Mouse (Mus musculus): Measurements from ENCODE around the gene Tjp2.
A peak's percentile ranks its signal among the peaks of the same experiment; 100 is the strongest.

Tjp2 gene

DNA sequence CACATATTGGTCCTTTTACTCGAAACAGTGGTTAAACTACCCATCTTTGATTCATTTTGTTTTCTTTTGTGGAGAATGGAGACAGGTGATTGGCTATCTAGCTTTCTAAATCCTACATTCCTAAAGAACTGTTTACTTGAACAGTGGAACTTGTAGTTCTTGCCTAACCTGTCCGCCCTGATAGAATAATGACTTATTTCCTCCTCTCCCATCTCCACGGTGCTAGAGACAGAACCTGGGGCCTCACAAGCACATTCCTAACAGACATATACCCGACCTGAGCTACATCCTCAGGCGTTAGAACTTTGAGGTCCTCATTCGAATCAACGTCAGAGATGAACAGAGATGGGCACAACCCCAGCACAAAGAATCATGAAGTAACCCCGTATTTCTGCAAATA lies 44.4 kb downstream of the Tjp2 start:
- no peak for DNase-seq (ENCODE audit: low spot score)

DNA sequence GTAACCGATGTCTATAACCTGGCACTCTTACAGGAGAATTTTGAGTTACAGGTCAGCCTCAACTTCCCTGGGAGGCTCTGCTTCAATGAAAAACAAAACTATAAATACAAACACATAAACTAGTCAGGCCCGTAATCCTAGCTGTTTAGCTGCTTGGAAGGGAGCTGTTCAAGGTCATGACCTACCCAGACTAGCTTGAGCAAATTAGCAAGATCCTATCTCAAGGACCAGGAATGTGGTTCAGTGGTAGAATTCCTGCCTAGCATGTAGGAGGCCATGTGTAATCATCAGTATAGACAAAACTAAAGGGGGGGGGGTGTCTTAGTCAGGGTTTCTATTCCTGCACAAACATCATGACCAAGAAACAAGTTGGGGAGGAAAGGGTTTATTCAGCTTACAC lies 46.7 kb downstream of the Tjp2 start:
- no peak for DNase-seq (ENCODE audit: low spot score)

DNA sequence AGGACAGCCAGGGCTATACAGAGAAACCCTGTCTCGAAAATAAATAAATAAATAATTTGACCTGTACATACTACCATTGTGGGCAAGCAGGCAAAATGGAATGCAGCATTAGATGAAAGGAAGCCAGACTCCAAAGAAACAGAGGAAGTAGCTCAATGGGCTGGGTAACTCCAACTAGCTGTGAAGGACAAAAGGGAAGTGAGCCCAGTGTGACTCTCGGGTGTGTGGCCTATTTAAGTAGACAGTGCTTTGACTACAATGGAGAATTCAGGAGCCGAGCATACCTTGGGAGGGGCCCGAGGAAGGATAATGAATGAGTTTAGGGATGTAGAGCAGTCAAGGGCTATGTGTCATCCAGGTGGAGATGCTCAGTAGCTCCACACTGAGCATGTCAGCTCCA lies 48.1 kb downstream of the Tjp2 start:
- DNase-seq (ENCODE audit: low spot score) = no peak

DNA sequence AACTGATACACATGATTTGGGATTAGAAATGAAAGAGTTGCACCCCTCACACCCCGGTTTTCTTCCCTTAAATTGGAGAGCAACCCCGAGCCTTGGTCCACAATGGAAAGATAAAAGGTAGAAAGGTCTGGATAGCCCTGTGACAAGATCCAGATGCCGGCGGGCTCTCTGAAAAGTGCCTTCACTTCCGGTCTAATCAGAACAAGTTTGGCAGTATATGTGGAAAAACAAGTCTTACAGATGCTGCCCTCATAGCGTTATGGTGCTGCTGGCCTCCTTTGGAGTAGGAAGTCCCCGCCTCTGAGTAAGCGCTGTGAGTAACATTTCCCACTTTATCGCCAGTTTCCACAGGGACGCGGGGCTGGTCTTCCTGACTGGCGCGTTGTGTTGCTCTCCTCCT lies 49.9 kb downstream of the Tjp2 start:
- DNase-seq (ENCODE audit: low spot score) = no peak

DNA sequence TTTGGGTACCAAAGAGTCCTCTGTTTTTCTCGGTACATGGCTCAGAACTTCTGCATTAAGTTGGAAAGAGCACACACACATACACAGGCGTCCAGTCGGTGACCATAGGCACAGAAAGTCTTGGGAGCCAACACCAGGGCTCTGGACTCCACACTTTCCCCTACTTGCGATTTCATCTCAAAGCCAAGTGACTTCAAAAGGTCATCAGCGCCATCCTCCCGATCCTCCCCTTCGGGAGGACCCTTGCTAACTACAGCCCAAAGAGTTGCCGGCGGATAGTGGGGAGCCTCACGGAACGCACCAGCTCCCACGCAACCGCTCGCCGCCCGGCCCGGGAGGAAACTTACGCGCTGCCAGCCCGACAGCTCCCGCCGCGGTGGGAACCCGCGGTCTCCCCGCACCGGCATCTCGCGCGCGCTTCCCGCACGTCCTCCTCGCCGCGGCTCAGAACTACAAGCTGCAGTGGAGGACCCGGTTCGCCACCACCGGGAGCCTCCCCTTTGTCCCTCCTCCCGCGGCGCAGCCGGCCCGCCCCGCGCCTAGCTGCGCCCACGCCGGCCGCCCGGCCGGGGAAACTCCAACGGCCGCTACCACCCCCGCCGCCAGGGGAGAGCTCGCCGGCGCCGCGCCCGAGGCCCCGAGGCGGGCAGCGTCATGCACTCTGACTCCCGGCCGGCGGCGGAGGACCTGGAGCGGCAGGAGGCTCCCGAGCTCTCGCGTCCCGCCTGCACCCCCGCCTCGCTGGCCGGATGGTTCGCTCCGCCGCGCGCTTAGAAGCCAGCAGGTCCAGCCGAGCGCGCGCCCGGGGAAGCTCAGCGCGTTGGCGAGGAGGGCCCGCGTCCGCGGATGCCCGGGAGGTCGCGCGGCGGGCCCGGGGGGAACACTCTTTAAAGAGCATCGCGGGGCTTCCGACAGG lies 51.0 kb downstream of the Tjp2 start:
- peak; percentile 89 for DNase-seq (ENCODE audit: low spot score)

DNA sequence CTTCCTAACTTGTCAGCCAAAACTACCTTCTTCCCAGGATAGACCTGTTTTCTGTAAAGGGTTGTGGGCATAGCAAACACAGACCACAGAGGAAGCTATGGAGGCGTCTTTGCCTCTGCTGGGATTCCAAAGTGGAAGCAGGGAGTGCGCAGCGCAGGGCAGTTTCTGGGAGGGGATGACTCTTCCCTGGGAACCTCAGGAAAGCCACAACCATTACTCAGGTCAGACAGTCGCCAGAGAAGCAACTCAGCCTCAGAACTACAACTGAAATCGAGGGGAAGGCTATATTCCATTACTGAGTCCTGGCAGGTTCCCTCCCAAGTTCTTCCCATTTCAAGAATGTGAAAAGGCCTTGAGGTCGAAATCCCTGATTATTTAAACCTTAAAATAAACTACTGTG lies 51.8 kb downstream of the Tjp2 start:
- DNase-seq (ENCODE audit: low spot score) = no peak

DNA sequence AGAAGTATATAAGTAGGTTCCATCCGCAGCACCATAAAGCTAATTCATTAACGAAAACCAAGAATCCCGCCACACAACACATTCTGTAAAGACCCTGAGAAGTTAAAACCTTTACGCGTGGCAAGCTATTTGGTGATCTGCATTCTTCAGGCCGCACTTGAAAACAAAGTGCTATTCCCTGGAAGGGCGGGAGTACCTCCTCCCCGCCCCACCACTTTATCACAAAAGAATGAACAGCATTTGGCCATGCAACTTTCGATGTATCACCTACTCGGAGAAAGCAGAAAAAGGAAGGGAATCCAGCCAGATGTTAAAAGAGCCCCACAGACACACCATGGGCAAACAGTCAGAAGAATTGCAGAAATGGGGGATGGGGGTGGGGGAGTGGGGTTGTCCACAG lies 56.3 kb downstream of the Tjp2 start:
- no peak for DNase-seq (ENCODE audit: low spot score)

DNA sequence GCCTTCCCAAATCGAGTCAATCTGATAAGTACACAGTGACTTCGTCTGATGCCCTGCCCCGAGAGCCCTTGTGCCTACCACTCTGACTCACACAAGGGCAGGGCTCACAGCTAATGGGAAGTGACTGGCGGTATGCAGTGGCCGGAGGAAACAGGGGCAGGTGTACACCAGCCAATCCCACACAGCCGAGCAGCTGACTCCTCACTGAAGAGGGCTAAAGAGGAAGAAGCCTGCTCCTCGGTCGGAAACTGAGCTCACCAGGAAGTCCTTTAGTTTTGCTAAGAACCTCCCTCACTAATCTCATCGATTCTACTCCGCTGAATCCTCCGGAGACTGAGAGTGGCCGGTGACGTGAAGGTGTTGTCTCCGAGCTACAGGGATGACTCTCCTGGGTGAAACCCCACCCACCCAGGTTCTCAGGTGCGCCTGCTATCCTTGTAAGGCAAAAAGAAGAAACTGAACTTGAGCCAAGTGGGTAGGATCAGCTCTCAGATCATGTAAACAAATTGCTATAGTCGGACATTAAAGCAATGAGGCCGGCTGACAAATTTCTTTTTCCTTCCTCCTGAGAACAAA lies 58.2 kb downstream of the Tjp2 start:
- DNase-seq (ENCODE audit: low spot score) = peak; percentile 26

DNA sequence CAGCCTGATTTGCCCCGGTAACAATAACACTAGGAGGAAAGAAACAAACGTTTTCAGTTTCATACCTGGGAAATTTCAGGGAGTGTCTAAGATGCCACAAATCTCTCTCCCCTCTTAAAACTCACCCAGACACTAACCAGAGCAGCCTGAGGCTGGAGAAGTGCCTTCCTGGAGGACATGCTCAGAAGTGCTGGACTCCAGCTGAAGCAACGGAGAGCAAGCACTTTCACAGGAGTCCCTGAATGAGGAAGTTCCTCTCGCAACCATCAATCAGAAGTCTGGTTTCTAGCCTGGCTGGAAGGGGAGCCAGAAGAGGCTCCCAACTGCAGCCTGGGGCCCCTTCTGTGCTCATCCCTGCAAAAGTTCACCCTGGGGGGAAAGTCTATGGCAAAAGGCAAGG lies 60.9 kb downstream of the Tjp2 start:
- DNase-seq (ENCODE audit: low spot score) = no peak

DNA sequence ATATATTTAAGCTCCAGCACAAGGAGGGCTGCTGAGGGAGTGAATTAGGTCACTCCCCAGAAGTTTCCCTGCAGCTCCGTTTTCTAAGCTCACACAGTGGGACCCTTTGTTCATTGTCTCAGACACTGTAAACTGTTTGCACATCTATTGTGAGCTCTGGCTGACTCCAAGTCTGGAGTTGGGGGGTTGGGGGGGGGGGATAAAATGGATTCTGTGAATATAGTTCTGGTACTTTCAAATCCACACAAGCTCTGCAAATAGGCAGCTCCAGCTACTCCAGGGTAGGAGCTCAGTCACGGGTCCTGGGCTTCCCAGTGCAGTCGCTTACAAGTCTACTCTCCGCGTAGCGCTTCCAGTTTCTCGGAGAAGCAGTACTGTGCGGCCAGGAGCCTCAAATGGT lies 64.4 kb downstream of the Tjp2 start:
- DNase-seq (ENCODE audit: low spot score) = peak; percentile 17

DNA sequence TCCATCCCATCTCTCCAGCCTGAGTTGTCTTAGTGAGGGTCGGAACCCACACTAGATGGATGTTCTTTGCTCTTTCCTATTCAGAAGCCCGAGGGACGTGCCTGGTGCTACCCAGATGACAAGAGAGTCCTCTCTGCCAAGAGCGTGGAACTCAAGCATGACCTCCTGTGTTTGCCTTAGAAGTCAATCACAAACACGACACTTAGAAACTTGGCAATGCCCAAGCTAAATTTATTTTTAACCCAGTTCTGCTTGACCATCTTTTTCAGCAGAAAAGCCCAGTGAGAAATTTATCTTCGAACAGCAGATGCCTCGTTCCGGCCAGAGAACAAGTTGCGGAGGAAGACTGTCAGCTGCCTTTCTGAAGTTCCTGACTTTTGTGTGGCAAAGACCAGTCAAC lies 65.1 kb downstream of the Tjp2 start:
- DNase-seq (ENCODE audit: low spot score) = no peak

DNA sequence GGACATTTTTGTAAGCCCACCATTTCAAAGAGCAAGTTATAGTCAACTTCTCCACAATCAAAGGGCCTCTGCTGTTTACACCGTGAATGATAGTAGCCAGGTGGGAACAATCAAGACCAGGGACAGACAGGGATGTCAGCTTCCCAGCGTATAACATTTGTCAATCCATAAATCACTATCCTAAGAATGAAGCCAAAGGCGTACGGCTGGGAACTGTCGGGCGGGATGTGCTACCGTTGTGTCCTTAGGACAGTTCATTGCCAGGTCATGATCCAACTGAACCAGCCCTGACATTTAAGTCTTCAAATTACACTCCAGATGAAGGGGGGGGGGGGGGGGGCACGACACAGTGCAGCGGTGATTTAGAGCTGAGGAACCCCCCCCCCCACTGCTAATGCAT lies 65.5 kb downstream of the Tjp2 start:
- DNase-seq (ENCODE audit: low spot score) = no peak

DNA sequence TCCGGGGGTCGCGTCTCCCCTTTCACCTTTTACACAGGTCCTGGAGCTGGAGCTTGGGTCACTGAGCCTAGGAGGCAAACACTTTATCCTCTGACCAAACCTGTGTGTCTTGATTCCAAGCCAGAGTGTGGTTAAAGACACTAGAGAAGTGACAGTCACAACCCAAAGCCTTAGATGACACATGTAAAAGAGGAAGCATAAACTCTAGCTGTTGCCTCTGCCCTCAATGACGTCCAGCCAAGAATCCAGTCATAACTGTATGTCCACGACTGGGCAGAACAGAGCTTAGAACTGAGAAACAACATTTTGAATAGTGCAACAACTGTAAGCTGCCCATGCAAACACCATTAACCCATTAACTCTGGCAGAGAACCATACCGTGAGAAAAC lies 68.8 kb downstream of the Tjp2 start:
- no peak for DNase-seq (ENCODE audit: low spot score)

DNA sequence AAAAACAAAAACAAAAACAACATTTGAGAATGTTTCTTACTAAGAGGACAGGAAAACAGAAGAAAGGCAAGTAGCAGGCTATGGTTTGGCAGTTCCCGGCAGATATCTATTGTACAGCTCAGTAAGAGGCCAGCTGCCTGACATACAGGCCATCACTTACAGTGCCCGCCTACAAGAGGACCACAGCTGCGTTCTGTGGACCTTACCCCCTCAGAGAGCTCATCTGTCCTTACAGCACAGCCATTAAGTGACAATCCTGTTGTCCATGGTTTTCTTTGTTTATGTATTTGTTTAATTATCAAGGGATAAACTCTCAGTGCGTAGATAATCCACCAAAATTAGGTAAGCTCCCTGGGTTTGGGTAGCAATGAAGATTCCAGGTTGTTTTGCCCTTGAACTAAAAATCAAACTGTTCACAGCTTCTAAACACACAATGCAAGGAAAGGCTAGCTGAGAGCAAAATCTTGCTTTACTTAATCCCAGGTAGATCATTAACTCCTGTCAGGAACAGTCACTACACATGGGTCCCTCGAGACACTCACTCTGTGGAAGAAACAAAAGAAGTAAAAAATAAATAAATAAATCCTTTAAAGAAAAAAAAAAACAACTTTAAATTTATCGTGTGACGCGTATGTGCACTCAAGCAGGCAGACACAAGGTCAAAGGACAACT lies 69.3 kb downstream of the Tjp2 start:
- no peak for DNase-seq (ENCODE audit: low spot score)

DNA sequence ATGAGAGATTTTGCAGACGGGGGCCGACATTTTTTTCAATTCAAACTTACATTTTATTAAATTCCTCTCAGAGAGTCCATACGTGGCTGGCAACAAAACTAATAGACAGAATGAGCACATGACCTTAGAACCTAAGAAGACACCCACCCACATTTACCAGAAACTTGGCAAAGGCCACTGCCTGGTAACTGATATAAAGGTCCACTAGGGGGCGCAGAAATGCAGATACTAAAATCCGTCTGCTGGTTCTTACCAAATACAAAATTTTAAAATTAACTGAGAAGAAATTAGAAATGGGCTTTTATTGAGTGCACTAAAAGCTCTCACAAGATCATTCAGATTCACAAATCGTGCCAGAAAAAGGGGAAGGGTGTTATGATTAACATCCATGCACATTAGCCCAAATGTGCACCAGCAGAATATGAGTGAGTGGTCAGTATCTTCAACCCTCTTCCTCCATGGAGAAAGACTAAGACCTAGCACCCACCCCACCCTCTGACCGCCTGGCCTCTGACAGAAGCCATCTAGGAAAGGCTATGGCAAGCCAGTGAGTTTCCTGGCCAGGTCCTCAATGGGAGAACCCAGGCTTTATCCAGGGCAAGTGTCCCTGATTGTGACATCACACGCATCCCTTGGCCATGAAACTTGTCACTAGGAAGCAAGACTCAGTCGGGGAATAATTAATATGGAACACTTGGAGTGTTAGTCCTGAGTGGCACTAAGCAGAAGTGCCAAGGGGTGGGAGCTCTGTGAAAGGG lies 71.4 kb downstream of the Tjp2 start:
- DNase-seq (ENCODE audit: low spot score) = peak; percentile 72

DNA sequence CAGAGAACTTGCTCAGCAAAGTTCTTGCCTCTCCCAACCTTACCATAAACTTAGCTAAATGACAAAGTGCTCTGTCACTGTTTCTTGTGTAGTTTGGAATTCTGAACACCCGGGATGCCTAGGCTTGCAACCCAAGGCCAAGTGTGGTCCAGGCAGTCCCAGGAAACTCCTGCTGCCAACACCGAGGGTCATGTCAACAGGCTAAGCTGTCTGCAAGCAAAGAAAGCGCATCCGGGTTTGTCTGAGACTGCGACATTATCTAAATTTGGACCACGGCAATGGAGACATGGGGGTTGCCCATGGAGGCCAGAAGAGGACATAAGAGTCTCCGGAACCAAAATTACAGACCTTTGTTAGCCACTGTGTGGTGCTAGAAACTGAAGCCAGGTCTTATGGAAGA lies 80.8 kb downstream of the Tjp2 start:
- no peak for DNase-seq (ENCODE audit: low spot score)

DNA sequence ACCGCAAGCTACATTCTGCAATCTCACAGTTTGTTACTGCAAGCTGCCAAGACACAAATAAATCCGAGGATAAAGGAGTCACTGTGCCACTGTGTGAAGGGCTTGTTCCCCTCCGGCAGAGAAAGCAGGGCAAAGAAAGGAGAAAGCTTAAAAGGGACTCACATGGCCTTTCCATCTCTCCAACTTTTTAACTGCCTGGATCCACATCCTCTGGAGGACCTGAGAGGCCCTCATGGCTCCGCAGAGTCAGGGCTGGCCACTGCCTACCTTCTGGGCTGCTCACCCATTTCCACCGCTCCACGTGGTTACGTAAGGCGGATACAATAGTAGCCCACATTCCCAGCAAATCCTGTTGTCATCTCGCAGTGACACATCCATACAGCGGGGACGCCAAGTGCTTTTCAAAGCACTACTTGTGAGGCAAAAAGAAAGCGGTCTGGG lies 82.2 kb downstream of the Tjp2 start:
- peak; percentile 70 for DNase-seq (ENCODE audit: low spot score)

DNA sequence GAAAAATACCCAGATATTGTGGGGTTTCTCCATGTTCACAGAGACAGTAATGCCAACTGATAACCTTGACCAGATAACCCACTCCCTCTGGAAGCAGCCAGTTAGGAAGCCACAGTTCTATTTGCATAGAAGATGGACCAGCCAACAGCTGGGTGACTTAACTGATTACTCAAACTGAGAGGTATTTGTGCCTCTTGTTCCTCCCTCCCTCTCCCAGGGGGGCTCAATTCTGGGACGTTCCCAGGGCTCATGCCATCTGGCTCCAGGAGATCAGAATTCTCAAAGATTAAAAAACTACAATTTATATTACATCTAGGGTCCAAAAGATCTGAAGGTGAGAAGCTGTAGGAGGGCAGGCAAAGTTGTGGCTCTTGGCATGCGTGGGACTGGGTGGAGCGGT lies 84.5 kb downstream of the Tjp2 start:
- DNase-seq (ENCODE audit: low spot score) = no peak

DNA sequence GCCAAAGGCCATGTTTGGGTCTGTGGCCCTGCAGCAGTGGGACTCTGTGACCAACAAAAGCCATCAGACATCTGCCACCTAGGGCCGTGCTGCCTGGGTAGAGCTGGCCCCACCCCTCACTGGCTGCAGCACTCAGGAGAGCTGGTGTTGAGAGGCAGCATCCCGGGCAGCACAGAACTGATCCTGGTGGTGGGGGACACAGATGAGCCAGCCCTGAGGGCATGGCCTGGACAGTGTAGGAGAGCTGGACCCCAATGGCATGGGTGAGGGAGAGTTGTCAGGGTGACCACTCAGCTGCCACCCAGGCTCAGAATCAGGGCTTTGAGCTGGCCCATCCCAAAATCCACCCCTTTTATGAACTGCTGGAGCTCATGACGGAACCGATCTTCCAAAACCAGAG lies 87.4 kb downstream of the Tjp2 start:
- DNase-seq (ENCODE audit: low spot score) = no peak

DNA sequence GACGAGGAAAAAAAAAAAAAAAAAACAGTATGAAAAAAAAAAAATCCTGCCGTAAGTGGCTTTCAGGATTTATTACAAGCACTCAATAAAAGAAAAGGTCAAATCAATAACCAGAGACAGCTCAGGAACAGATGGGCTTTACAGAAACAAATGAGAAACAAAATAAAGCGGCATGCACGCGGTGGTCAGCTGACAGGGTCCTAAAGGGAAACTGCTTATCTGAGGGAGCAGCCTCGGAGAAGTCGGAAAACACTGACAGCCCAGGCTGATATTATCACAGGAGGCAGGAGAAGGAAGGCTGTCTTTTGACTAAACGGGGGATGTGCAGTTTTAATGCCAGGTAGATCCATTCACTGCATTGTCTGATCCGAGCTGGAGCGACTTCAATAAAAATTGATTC lies 89.8 kb downstream of the Tjp2 start:
- DNase-seq (ENCODE audit: low spot score) = no peak

DNA sequence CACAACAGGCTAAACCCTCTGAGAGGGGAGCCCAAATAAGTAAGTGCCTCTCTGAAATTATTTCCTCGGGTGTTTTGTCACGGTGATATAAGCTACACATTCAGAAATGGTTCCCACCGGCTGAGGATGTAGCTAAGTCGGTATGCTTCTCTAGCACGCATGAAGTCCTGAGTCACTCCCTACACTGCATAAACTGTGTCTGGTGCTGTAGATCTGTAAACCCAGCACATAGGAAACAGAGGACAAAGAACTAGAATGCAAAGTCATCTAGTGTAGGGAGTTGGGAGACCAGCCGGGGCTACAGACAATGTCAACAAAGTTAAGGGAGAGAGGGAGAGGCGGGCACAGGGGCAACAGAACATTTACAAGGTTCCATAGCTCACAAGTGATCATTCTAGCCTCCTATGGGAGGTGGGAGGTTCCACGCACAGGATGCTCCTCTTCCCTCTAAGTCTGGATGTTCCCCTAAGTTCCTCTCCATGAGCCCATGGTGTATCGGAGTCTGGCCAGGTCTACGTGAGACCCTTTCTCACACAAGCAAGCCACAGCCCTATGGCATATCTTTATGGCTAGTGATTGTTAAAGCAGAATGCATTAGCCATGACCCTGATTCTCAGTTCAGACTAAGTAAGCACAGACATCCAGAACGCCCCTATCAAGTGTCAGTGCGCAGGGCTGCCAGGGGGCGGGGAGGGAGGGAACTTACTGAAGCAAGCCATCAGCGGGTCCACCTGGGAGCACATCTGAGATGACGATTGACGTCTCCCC lies 90.5 kb downstream of the Tjp2 start:
- no peak for DNase-seq (ENCODE audit: low spot score)
